Mouse (Mus musculus): ENCODE data around the gene Mapk13.

The Mapk13 gene

DNA sequence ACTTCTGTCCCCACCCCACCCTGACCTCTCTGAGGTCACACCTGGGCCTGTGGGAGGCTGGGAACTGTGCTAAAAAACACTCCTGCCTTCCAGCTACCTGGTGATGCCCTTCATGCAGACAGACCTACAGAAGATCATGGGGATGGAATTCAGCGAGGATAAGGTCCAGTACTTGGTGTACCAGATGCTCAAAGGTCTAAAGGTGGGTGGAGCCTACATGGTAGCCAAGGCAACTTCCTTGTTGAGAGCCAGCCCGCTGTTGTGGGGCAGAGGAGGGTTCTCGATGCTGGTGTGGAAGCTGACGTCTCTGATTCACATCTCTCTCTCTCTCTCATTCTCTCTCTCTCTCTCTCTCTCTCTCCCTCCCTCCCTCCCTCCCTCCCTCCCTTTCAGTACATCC, 6.1 kb downstream of the Mapk13 start:
- in situ Hi-C loops (cut with MboI, MseI): loop anchor here in 1 of 2 experiments (5.0 kb wide), 1 partner anchor 62 kb away; no protein-coding TSS in a partner anchor

- in situ Hi-C loops (cut with MboI, MseI): loop anchor here in 1 of 2 experiments (5.0 kb wide), 1 partner anchor 60 kb away; no protein-coding TSS in a partner anchor
Observed at GRCm38 (mm10) chr17:28776817-28777216, 7.7 kb downstream of the Mapk13 start.

DNA sequence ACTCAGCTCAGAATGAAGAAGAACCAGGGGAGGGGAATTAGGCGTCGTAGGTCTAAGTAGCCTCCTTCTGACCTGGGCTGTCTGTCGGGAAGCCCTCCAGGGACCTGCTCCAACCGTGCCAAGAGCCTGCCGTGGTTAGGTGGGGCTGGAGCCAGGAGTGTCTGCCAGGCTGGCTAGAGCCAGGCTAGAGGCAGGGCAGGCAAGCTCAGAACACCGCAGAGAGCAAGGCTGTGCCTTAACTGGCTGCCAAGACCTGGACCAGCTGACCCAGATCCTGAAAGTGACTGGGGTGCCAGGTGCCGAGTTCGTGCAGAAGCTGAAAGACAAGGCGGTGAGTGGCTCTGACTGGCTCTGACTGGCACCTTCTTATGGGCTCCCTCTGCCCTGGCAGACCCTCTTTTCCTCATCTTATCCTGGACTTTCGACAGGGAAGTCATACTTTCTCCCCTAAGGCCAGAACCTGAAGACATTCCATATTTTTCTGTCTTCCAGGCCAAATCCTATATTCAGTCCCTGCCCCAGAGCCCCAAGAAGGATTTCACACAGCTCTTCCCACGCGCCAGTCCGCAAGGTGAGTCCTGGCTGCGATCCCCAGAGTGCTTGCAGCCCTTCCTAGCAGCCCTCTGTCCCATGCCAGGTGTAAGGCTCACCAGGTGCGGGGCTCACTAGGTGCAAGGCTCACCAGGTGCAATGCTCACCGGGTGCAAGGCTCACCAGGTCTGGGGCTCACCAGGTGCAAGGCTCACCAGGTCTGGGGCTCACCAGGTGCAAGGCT, 8.3 kb downstream of the Mapk13 start:
- in situ Hi-C loops (cut with MboI, MseI): loop anchor here in 1 of 2 experiments (5.0 kb wide), 1 partner anchor 60 kb away; no protein-coding TSS in a partner anchor

DNA sequence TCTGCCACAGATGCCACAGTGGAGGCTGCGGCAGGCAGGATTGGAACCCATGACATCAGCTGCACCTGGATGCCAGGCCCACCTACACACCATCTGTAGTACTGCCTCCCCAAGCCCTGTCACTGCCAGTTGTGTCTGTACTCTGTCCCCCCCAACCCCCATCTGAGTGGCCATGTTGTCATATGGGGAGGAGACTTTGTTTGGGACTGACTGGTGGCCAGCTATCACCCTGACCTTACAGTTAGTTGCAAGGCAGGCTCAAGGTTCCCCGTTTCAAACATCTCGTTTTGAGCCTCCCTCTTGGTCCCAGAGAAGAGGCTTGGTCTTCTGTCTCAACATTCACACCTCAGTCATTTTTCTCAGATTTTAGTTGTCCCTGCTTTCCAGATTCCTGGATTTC, 10.6 kb downstream of the Mapk13 start:
- in situ Hi-C loops (cut with MboI, MseI): loop anchor here in 1 of 2 experiments (5.0 kb wide), 1 partner anchor 58 kb away; no protein-coding TSS in a partner anchor

GRCm38 (mm10) chr17:28780836-28781235, 11.7 kb downstream of the Mapk13 start:
- in situ Hi-C loops (cut with MboI, MseI): no loop called here

GRCm38 (mm10) chr17:28781290-28782045, 12.4 kb downstream of the Mapk13 start:
- in situ Hi-C loops (cut with MboI, MseI): no loop called here

DNA sequence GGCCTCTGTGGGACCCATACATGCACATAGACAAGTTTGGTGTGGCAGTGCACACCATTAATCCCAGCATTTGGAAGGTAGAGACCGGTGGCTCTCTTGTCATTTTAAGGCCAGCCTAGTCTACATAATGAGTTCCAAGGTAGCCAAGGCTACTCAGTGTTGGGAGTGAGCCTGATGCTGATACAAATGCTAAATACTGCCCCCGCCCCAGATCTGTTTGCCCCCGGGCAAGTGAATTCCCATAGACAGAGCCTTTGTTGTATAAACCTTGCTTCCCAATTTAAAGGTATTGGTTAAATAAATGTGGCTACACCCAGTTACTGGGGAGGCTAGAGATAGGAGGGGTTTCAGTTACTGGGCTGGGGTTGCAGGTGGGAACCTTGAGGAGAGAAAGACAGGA, 15.9 kb downstream of the Mapk13 start:
- in situ Hi-C loops (cut with MboI, MseI): no loop called here

DNA sequence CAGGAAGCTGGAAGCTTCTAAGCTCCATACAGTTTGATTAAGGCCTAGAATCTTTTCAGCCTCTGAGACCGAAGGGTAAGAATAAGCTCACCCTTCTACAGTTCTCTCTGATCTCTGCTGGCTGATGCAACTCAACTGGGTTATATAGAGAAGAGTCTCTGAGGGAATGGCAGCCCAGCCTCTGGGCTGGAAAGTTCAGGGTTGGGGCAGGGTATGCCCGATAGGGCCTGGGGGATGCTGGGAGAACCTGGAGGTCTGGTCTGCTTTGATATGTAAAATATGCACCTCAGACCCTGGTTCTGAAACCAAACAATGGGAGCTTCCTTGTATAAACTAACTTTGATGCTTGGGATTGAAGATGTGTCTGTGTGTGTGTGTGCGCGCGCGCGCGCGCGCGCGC, 18.4 kb downstream of the Mapk13 start:
- in situ Hi-C loops (cut with MboI, MseI): no loop called here

DNA sequence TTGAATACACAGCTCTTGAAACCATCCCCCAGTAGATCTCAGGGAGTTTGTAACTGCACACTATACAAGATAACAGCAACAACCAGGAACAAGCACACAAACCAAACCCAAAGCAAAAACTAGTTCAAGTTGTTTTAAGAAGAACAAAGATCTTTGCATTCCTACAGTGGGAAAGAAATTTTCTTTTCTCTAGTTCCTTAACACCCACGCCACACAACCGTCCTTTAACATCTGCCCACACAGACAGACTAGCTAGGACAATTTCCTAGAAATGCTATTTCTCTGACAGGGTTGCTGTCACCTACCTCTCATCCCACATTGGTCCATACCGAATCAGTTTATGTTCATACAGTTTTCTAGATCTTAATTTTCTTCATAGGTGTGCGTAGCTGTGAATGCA, 27.9 kb downstream of the Mapk13 start:
- in situ Hi-C loops (cut with MboI, MseI): no loop called here

- in situ Hi-C loops (cut with MboI, MseI): loop anchor here in 1 of 2 experiments (10.0 kb wide), 1 partner anchor 1235 kb away; the partner anchor contains the start of gene AI413582
Observed at GRCm38 (mm10) chr17:28799291-28800160, 30.4 kb downstream of the Mapk13 start.

DNA sequence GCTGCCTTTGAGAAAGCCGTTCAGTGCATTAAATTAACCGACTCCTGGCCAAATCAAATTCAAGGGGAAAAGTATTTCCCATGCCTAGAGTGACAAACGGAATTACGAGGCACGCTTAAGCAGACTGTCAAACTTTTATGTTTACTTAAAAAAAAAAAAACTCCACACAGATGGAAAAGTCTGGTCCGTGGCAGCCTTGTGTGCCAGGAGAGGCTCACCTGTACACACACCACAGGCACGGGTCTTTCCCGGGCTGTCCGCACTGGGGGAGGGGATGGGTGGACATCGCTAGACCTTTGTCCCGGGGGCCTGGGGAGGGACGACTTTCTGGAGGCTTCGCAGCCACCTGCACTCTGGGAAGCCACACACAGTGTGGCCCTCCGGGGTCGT, 31.2 kb downstream of the Mapk13 start:
- in situ Hi-C loops (cut with MboI, MseI): loop anchor here in 1 of 2 experiments (10.0 kb wide), 1 partner anchor 1235 kb away; the partner anchor contains the start of gene AI413582

- in situ Hi-C loops (cut with MboI, MseI): loop anchor here in 1 of 2 experiments (10.0 kb wide), 1 partner anchor 1236 kb away; the partner anchor contains the start of gene AI413582
Observed at GRCm38 (mm10) chr17:28800671-28801412, 31.7 kb downstream of the Mapk13 start, which contains the start of gene Brpf3. TSS of gene Brpf3 (plus strand) at chr17:28801090.

DNA sequence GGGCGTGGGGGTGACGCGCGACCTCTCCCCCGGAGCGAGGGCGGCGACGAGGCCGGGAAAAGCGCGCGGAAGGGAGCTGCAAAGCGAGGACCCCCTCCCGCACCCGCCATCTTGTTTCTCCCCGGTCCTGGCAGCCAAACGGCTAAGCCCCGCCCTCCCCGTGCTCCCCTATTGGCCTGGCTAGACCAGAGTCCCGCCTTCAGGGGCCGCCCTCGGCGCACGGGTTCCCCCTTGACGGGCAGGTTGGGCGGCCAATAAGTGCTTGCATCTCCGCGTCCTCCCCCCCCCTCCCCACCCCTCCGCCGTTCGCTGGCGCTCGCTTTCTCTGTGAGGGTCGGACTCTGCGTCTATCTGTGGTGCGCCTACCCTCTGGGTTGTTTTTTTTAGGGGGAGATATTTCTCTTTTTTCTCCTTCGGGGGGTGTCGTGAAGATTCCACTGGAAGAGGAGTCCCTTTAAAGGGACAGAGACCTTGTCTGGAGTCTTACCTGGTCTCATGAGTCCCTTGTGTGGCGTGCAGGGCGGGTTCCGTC, 32.4 kb downstream of the Mapk13 start:
- in situ Hi-C loops (cut with MboI, MseI): loop anchor here in 1 of 2 experiments (10.0 kb wide), 1 partner anchor 1237 kb away; the partner anchor contains the start of gene AI413582

- in situ Hi-C loops (cut with MboI, MseI): loop anchor here in 1 of 2 experiments (10.0 kb wide), 1 partner anchor 1237 kb away; the partner anchor contains the start of gene AI413582
Observed at GRCm38 (mm10) chr17:28802006-28802481, 32.9 kb downstream of the Mapk13 start.

- in situ Hi-C loops (cut with MboI, MseI): loop anchor here in 1 of 2 experiments (10.0 kb wide), 1 partner anchor 1239 kb away; the partner anchor contains the start of gene AI413582
Observed at GRCm38 (mm10) chr17:28803316-28803715, 34.2 kb downstream of the Mapk13 start.

DNA sequence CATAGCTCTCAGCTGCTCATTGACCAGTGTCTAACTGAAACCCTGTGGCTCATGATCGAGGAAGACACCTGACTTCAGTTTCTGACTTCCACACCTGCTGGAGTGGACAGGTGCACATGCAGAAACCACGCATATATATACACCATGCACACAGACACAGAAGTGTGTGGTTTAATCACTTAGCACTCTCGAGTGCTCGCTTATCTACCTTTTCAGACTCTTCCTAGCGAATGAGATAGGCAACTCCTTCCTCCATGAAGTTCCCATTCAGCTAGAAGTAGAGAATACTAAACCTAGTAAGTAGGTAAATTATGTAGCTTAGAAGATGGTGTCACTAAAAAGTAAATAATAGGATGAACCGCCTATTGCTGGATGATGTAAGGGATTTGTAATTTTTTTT, 35.9 kb downstream of the Mapk13 start:
- in situ Hi-C loops (cut with MboI, MseI): loop anchor here in 1 of 2 experiments (10.0 kb wide), 1 partner anchor 1240 kb away; the partner anchor contains the start of gene AI413582

DNA sequence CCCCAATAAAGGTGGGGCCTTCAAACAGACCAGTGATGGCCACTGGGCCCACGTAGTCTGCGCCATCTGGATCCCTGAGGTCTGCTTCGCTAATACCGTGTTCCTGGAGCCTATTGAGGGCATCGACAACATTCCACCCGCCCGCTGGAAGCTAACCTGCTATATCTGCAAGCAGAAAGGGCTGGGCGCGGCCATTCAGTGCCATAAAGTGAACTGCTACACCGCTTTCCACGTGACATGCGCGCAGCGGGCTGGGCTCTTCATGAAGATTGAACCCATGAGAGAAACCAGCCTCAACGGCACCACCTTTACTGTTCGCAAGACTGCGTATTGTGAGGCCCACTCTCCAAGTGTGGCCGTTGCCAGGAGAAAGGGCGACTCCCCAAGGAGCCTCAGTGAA, 37.7 kb downstream of the Mapk13 start:
- in situ Hi-C loops (cut with MboI, MseI): loop anchor here in 1 of 2 experiments (10.0 kb wide), 1 partner anchor 1242 kb away; the partner anchor contains the start of gene AI413582

DNA sequence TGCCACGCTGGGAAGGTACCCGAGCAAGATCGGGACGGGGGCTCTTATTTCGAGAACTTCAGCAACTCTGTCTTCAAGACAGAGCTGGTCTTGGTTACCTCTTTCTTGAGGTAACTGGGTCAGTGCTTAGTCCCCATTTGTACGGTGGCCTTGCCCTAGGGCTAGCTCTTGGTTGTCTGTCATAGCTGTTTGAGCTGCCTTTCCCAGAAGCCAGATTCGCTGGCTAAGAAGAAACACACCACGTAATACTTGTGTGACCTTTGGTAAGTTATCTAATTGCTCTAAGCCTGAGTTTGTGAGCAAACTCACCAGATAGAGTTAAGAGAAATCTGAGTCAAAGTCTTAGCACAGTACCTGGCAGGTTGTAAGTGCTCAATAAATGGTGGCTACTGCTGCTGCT, 39.6 kb downstream of the Mapk13 start:
- in situ Hi-C loops (cut with MboI, MseI): loop anchor here in 1 of 2 experiments (10.0 kb wide), 1 partner anchor 1244 kb away; the partner anchor contains the start of gene AI413582

DNA sequence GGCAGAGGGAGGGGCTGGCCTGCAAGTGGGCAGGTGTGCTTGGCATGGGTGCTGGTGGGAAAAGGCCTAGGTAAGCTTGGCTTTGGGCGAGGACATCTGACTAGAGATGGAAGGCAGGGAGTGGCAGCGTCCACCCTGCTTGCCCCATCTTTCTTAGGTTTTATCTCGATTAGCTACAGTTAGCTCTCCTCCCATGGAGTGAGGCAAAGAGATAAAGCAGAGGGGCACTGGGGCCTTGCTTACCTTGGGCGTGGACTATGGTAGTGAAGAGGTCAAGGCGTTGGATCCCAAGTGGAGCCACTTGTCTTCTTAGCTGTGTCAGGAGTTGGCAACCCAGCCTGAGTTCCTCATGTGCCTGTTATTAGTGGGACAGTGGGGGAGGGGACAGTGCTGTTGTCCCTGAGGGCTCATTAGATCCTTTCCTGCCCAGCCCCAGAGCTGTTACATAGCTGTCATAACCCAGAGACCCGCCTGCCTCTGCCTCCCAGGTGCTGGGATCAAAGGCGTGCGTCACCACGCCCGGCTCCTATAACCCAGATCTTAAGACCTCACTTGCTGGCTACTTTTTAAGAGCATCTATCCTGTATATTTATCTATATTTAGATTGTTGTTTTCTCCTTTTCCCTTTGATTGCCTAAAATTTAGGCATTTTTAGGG, 40.2 kb downstream of the Mapk13 start:
- in situ Hi-C loops (cut with MboI, MseI): loop anchor here in 1 of 2 experiments (10.0 kb wide), 1 partner anchor 1245 kb away; the partner anchor contains the start of gene AI413582

Measured in T-helper 17 cell (primary cell).